Mouse (Mus musculus): ENCODE results near the gene Pcdh15. TPM values are rescaled to one million over a fixed set of nuclear protein-coding genes. Genes with fewer than 3 reads are reported as not detected.

Gene Pcdh15
- polyA plus RNA-seq, 1 experiment from 2014 or later: 0.78 TPM

GRCm38 (mm10) chr10:73491654-73492053 is 392.5 kb downstream of the Pcdh15 start:
- no peak for ATAC-seq
- H3K9me3 ChIP-seq (ENCODE audit: control insufficient read depth, low read length): no peaks in the 10 kb centered on the region
- no peak overlapping the region for H3K27ac ChIP-seq (ENCODE audit: low read length)
- H3K4me2 ChIP-seq (ENCODE audit: low read depth, low read length): no peak overlapping the region
- WGBS: 72% methylated on average over 5 of the region's 5 CpGs
- no peaks in the 10 kb centered on the region for H3K4me1 ChIP-seq (ENCODE audit: control insufficient read depth, insufficient read depth, low read length)
- no peak overlapping the region for H3K9ac ChIP-seq (ENCODE audit: low read depth, low read length)
- no peaks in the 10 kb centered on the region for H3K36me3 ChIP-seq (ENCODE audit: control insufficient read depth, insufficient read depth, low read length)
- no peak overlapping the region for H3K4me3 ChIP-seq (ENCODE audit: low read length)
- H3K27me3 ChIP-seq (replicated peaks; ENCODE audit: control insufficient read depth, insufficient read depth, low read length): no peaks in the 10 kb centered on the region

- Histone ChIP-seq H3K27me3 (replicated peaks; ENCODE audit: control insufficient read depth, insufficient read depth, low read length) (no peaks in the 10 kb centered on the region), H3K36me3 (ENCODE audit: control insufficient read depth, insufficient read depth, low read length) (no peaks in the 10 kb centered on the region), H3K9me3 (ENCODE audit: control insufficient read depth, low read length) (no peaks in the 10 kb centered on the region), H3K9ac (ENCODE audit: low read depth, low read length) (no peak overlapping the region), H3K27ac (ENCODE audit: low read length) (no peak overlapping the region), H3K4me3 (ENCODE audit: low read length) (no peak overlapping the region), H3K4me1 (ENCODE audit: control insufficient read depth, insufficient read depth, low read length) (no peaks in the 10 kb centered on the region), H3K4me2 (ENCODE audit: low read depth, low read length) (no peak overlapping the region)
- no peak for ATAC-seq
- 66% methylated on average over 3 of the region's 3 CpGs for WGBS
Observed at GRCm38 (mm10) chr10:73514846-73515245, 415.7 kb downstream of the Pcdh15 start.

DNA sequence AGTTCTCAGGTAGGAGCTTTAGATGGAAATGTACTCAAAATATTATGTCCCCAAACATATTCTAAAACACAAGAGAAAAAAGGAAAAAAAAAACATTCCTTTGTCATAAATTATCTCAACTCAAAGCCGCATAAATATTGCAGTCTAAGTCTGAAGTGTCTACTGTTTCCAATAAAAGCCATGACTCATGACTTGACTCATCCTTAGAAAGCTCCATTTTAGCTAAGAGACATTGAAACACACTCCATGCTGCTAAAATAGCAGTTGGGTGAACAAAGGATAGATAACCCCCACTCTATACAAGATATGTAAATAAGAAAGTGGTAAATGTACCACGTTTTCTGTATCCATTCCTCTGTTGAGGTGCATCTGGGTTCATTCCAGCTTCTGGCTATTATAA is 416.6 kb downstream of the Pcdh15 start:
- Histone ChIP-seq H3K9me3 (ENCODE audit: control insufficient read depth, low read length) (no peaks in the 10 kb centered on the region), H3K4me2 (ENCODE audit: low read depth, low read length) (no peak overlapping the region)
- no peak for ATAC-seq

GRCm38 (mm10) chr10:73519438-73519837 is 420.3 kb downstream of the Pcdh15 start:
- no peaks in the 10 kb centered on the region for H3K9me3 ChIP-seq (ENCODE audit: control insufficient read depth, low read length)
- ATAC-seq: no peak
- H3K9ac ChIP-seq (ENCODE audit: low read depth, low read length): no peak overlapping the region
- H3K36me3 ChIP-seq (ENCODE audit: control insufficient read depth, insufficient read depth, low read length): no peaks in the 10 kb centered on the region
- H3K4me3 ChIP-seq (ENCODE audit: low read length): no peak overlapping the region
- no peaks in the 10 kb centered on the region for H3K27me3 ChIP-seq (replicated peaks; ENCODE audit: control insufficient read depth, insufficient read depth, low read length)
- 89% methylated on average over 3 of the region's 3 CpGs for WGBS
- H3K4me2 ChIP-seq (ENCODE audit: low read depth, low read length): no peak overlapping the region
- H3K4me1 ChIP-seq (ENCODE audit: control insufficient read depth, insufficient read depth, low read length): no peaks in the 10 kb centered on the region
- no peak overlapping the region for H3K27ac ChIP-seq (ENCODE audit: low read length)

More for the DNA sequence above, 416.6 kb downstream of the Pcdh15 start:
- Histone ChIP-seq H3K27ac (ENCODE audit: low read length) (no peak overlapping the region), H3K9ac (ENCODE audit: low read depth, low read length) (no peak overlapping the region), H3K4me1 (ENCODE audit: control insufficient read depth, insufficient read depth, low read length) (no peaks in the 10 kb centered on the region), H3K4me3 (ENCODE audit: low read length) (no peak overlapping the region), H3K27me3 (replicated peaks; ENCODE audit: control insufficient read depth, insufficient read depth, low read length) (no peaks in the 10 kb centered on the region), H3K36me3 (ENCODE audit: control insufficient read depth, insufficient read depth, low read length) (no peaks in the 10 kb centered on the region)
- 58% methylated on average over 2 of the region's 2 CpGs for WGBS

- no peak for ATAC-seq
- H3K4me2 ChIP-seq (ENCODE audit: low read depth, low read length): no peak overlapping the region
- 92% methylated on average over 10 of the region's 10 CpGs for WGBS
Observed at GRCm38 (mm10) chr10:73552831-73553230, 453.7 kb downstream of the Pcdh15 start.

DNA sequence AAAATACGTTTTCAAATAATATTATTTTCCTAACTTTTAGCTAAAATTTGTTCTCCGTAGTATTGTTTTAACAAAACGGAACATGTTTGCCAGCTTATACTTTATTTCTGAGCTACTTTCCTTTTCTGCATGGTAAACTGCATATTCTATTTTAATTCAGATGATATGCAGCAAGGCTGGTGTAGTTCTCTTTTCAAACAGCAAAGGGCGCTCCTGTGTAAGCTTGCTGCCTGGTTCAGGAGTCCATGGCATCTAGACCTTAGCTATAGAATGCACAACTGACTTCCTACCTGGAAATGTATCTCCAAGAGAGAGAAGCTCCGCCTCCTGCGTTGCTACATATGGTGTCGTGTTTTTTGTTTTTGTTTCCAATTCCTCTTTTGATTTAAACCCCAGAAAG is 465.1 kb downstream of the Pcdh15 start:
- no peak overlapping the region for H3K27ac ChIP-seq (ENCODE audit: low read length)
- no peak overlapping the region for H3K4me2 ChIP-seq (ENCODE audit: low read depth, low read length)
- no peaks in the 10 kb centered on the region for H3K9me3 ChIP-seq (ENCODE audit: control insufficient read depth, low read length)
- no peaks in the 10 kb centered on the region for H3K4me1 ChIP-seq (ENCODE audit: control insufficient read depth, insufficient read depth, low read length)
- no peak for ATAC-seq
- no peaks in the 10 kb centered on the region for H3K27me3 ChIP-seq (replicated peaks; ENCODE audit: control insufficient read depth, insufficient read depth, low read length)
- H3K9ac ChIP-seq (ENCODE audit: low read depth, low read length): no peak overlapping the region
- no peaks in the 10 kb centered on the region for H3K36me3 ChIP-seq (ENCODE audit: control insufficient read depth, insufficient read depth, low read length)
- WGBS: 65% methylated on average over 7 of the region's 7 CpGs
- H3K4me3 ChIP-seq (ENCODE audit: low read length): no peak overlapping the region

More at GRCm38 (mm10) chr10:73552831-73553230, 453.7 kb downstream of the Pcdh15 start:
- Histone ChIP-seq H3K36me3 (ENCODE audit: control insufficient read depth, insufficient read depth, low read length) (no peaks in the 10 kb centered on the region), H3K4me3 (ENCODE audit: low read length) (no peak overlapping the region), H3K9me3 (ENCODE audit: control insufficient read depth, low read length) (no peaks in the 10 kb centered on the region), H3K4me1 (ENCODE audit: control insufficient read depth, insufficient read depth, low read length) (no peaks in the 10 kb centered on the region), H3K27ac (ENCODE audit: low read length) (no peak overlapping the region), H3K9ac (ENCODE audit: low read depth, low read length) (no peak overlapping the region), H3K27me3 (replicated peaks; ENCODE audit: control insufficient read depth, insufficient read depth, low read length) (no peaks in the 10 kb centered on the region)

DNA sequence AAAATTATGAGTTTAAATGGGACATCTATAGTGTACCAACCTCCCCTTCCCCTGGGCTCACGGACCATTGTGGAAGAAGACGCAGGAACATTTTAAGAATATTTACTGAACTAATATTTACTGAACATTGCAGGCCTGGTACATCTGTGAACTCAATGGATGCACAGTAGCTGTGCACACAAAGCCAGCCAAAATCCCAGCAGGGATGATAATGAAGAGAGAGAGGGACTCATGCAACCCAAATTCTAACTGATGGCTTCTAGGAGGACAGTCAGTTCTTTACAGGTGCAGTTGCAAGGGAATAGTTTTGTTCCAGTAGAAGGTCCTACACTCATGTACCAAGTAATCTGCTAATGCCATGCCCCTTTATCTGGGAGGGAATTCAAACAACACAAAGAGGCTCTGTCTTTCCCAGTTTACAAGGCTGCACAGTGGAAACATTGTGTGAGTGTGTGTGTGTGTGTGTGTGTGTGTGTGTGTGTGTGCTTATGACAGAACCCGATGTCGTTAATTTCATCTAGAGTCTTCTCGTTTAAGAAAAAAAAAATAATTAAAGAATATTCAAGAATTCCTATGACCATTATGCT is 475.7 kb downstream of the Pcdh15 start:
- H3K9ac ChIP-seq (ENCODE audit: low read depth, low read length): no peak overlapping the region
- 81% methylated on average over 5 of the region's 5 CpGs for WGBS

DNA sequence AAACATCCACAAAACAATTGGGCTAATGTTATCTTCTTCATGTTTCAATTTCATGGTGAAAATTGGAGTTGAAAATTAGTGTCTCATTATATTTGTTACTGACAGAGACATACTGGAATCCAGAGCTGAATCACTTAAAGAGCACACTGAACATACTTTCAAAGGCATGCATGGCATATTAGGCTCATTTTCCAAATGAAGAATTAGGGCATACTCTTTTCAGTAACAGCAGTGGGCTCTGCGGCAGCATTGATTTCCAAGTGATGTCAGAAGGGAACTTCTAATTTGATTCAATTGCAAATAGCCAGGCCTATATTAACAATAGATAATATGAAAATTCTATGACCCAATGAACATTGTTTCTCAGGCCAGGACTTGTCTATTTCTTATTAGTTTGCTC is 568.4 kb downstream of the Pcdh15 start:
- Histone ChIP-seq H3K4me2 (ENCODE audit: low read depth, low read length) (no peak overlapping the region), H3K27me3 (replicated peaks; ENCODE audit: control insufficient read depth, insufficient read depth, low read length) (no peaks in the 10 kb centered on the region), H3K4me1 (ENCODE audit: control insufficient read depth, insufficient read depth, low read length) (no peaks in the 10 kb centered on the region), H3K36me3 (ENCODE audit: control insufficient read depth, insufficient read depth, low read length) (no peaks in the 10 kb centered on the region), H3K4me3 (ENCODE audit: low read length) (no peak overlapping the region), H3K9ac (ENCODE audit: low read depth, low read length) (no peak overlapping the region), H3K9me3 (ENCODE audit: control insufficient read depth, low read length) (no peaks in the 10 kb centered on the region), H3K27ac (ENCODE audit: low read length) (no peak overlapping the region)
- ATAC-seq: no peak
- WGBS: 83% methylated on average over 1 of the region's 1 CpGs

More for the DNA sequence above, 475.7 kb downstream of the Pcdh15 start:
- Histone ChIP-seq H3K4me2 (ENCODE audit: low read depth, low read length) (no peak overlapping the region), H3K4me3 (ENCODE audit: low read length) (no peak overlapping the region), H3K36me3 (ENCODE audit: control insufficient read depth, insufficient read depth, low read length) (no peaks in the 10 kb centered on the region), H3K27me3 (replicated peaks; ENCODE audit: control insufficient read depth, insufficient read depth, low read length) (no peaks in the 10 kb centered on the region), H3K9me3 (ENCODE audit: control insufficient read depth, low read length) (no peaks in the 10 kb centered on the region), H3K4me1 (ENCODE audit: control insufficient read depth, insufficient read depth, low read length) (no peaks in the 10 kb centered on the region), H3K27ac (ENCODE audit: low read length) (no peak overlapping the region)
- ATAC-seq: no peak

- ATAC-seq: no peak
- whole genome bisulfite sequencing: 54% methylated on average over 5 of the region's 5 CpGs
- Histone ChIP-seq H3K9ac (ENCODE audit: low read depth, low read length) (no peak overlapping the region), H3K27me3 (replicated peaks; ENCODE audit: control insufficient read depth, insufficient read depth, low read length) (no peaks in the 10 kb centered on the region), H3K27ac (ENCODE audit: low read length) (no peak overlapping the region), H3K4me3 (ENCODE audit: low read length) (no peak overlapping the region), H3K4me1 (ENCODE audit: control insufficient read depth, insufficient read depth, low read length) (no peaks in the 10 kb centered on the region), H3K36me3 (ENCODE audit: control insufficient read depth, insufficient read depth, low read length) (no peaks in the 10 kb centered on the region), H3K9me3 (ENCODE audit: control insufficient read depth, low read length) (no peaks in the 10 kb centered on the region), H3K4me2 (ENCODE audit: low read depth, low read length) (no peak overlapping the region)
Observed at GRCm38 (mm10) chr10:73700519-73701286, 601.6 kb downstream of the Pcdh15 start.

Measured in intestine, embryonic 16.5 days (tissue).